Mouse (Mus musculus): ENCODE measurements around the gene Ost4. TPM values are rescaled to one million over a fixed set of nuclear protein-coding genes. Genes with fewer than 3 reads are reported as not detected.
A peak's percentile ranks its signal among the peaks of the same experiment; 100 is the strongest.
"Not testable (repeated sequence)": the region's sequence is repeated elsewhere in the genome, so short reads cannot be mapped to it uniquely, and the experiment has no call there.

The Ost4 gene
- total RNA-seq, 2 experiments from 2014 or later: 103 to 121 TPM

DNA sequence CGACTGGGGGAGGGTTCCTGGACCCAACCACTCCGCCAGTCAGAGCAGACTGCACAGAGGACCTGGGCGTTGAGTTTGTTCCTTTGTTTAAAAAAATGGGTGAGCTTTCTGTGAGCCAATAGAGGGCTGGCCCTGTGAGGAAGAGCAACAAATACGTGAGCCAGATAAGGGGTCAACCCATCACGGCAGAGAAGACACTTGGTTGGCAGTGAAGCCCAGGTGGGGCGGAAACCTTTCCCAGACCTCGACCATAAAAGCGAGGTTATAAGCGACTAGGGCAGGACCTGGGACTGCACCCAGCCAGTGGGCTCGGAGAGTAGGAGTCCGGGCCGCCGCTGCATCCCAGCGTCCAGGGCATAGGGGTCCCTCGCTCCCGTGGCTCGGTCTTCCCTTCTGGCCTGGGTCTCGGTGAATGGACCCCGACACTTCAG is 20.2 kb downstream of the Ost4 start:
- H3K27ac ChIP-seq: peak overlapping the region; percentile 89
- TF ChIP-seq CTCF (IDR thresholded peaks at IDR 0.05): no peak
- H3K4me3 ChIP-seq: peak overlapping the region; percentile 91
- DNase-seq: peak; percentile 70
- intact Hi-C loops (cut with DNase I): loop anchor here (2.0 kb wide), 1 partner anchor 75 kb away; no protein-coding TSS in a partner anchor

DNA sequence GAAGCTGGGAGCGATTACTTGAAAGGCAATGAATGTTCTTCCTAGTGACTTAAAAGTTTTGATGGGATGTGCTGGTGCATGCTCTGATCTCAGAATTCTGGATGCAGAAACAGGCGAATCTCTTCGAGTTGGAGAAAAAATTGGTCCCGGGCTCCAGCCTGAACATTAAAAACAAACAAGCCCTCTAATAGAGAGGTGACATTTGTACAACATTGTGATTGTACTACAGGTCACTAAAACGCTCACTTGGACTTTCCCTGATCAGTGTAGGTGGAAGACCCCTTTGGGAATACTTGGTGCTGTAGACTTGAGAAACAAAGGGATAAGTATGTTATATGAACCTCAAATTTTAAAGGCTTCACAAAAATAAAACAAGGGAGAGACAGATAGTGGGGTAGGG is 20.9 kb downstream of the Ost4 start:
- TF ChIP-seq CTCF (IDR thresholded peaks at IDR 0.05): no peak
- intact Hi-C loops (cut with DNase I): loop anchor here (2.0 kb wide), 1 partner anchor 74 kb away; no protein-coding TSS in a partner anchor
- H3K4me3 ChIP-seq: peak overlapping the region; percentile 91
- peak overlapping the region; percentile 89 for H3K27ac ChIP-seq
- DNase-seq: no peak

DNA sequence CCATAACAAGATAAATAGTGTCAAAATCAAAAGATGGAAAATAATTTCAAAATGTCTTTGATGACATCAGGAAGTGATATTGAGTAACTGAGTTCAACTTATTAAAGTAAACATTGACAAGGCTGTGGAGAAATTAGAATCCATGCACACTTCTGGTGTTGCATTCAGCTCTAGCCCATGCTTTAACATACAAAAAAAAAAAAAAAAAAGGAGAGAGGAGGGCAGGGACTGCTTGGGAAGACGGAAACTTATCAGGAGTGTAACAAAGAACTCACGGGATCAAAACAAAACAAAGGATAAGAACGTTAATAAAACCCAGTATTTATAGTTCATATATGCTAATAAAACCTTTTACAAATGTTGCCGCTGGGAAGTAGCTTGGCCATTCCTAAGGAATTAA is 21.4 kb downstream of the Ost4 start:
- no peak for DNase-seq
- intact Hi-C loops (cut with DNase I): loop anchor here (2.0 kb wide), 1 partner anchor 73 kb away; no protein-coding TSS in a partner anchor
- peak overlapping the region; percentile 91 for H3K4me3 ChIP-seq
- peak overlapping the region; percentile 89; the same call in 1 of the 2 replicates for H3K27ac ChIP-seq
- no peak for TF ChIP-seq CTCF (IDR thresholded peaks at IDR 0.05)

DNA sequence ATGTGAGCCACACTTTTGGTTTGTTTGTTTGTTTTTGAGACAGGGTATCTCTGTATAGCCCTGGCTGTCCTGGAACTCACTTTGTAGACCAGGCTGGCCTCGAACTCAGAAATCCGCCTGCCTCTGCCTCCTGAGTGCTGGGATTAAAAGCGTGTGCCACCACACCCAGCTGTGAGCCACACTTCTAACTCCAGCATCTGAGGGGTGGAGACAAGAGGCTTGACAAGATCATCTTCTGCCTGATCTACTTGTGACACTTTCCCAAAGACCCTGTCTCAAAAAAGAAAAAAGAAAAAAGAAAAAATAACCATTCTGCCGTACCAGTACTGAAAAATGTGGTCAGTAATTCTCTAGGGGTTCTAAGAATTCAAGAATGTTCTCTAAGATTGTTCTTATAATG is 25.7 kb downstream of the Ost4 start:
- intact Hi-C loops (cut with DNase I); H3K27ac ChIP-seq; H3K4me3 ChIP-seq; DNase-seq: not testable (repeated sequence)

DNA sequence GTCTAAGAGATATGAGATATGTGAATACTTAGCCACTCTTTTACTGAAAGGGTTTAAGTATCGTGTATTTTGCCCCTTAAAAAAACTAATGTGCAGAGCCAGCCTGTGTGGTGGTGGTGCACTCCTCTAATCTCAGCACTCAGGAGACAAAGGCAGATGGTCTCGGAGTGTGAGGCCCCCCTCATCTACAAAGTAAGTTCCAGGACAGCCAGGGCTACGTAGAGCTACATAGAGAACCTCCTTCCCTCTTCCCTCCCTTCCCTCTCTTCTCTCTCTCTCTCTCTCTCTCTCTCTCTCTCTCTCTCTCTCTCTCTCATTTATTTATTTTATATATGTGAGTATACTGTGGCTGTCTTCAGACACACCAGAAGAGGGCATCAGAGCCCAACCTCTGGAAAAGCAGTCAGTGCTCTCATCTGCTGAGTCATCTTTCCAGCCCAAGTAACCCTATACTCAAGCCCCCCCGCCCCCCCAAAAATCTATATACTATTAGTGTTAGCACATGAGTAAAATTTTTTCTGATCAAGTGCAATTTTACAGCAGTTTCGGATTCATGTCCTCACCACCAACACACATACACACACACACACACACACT is 28.1 kb downstream of the Ost4 start:
- Histone ChIP-seq H3K27ac (no peak overlapping the region), H3K4me3 (no peak overlapping the region)
- intact Hi-C loops (cut with DNase I): no loop called here
- TF ChIP-seq CTCF (IDR thresholded peaks at IDR 0.05): peak; percentile 21; the same call in 1 of the 2 replicates
- DNase-seq: no peak

DNA sequence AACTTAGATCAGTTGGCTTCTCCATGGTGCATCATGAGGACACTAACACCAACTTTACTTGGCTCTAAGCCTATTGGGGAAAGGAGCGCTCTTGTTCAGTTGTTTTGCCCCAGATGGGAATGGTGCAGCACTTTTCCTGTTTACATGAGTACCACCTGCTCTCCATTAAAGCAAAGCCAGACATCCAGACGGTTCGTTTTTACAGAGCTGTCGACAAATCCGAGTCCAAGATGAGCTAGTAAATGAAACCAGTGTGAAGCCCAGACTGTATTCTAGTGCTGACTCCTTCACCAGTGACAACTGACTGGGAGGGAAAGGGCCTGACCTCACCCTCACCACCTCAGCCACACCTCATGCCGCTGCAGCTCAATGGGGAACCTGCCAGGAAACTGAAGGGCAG is 29.0 kb downstream of the Ost4 start:
- intact Hi-C loops (cut with DNase I): no loop called here
- DNase-seq: no peak
- TF ChIP-seq CTCF (IDR thresholded peaks at IDR 0.05): no peak
- Histone ChIP-seq H3K27ac (no peak overlapping the region), H3K4me3 (no peak overlapping the region)

DNA sequence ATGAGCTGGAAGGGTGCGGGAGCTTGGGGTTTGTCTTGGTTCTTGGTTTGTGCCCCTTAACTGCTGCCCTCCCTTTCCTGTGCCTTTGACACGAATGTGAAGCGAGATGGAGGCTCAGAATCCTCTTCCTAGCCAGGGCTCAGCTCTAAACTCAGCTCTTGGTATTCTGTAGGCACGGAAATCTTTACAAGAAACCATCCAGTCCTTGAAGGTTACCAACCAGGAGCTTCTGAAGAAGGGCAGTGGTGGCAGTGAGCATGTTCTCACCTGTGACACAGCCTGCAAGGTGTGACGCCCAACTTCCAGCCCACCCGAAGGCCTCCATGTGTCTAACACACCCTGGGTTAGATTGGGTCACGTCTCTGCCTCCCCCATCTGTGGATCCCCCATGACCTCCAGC is 33.2 kb downstream of the Ost4 start:
- intact Hi-C loops (cut with DNase I): no loop called here
- no peak for DNase-seq
- H3K27ac ChIP-seq: no peak overlapping the region
- no peak for TF ChIP-seq CTCF (IDR thresholded peaks at IDR 0.05)
- no peak overlapping the region for H3K4me3 ChIP-seq

DNA sequence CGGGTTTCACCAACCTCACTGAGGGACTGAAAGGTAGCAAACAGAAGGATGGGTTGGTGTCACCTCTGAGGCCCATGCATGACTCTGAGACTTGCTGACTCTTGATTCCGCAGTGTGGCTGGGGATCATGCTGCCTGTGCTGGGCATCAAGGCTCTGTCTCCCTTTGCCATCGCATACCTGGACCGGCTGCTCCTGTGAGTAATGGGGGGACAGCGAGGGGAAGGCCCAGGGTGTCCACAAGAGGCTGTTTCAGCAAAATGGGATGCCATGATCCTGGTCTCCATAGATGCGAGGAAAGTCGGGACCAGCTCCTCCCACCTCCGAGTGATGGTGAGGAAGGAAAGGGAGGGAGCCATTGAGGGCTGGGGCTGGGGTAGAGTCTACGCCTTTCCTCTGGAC is 35.0 kb downstream of the Ost4 start:
- DNase-seq: no peak
- intact Hi-C loops (cut with DNase I): no loop called here

DNA sequence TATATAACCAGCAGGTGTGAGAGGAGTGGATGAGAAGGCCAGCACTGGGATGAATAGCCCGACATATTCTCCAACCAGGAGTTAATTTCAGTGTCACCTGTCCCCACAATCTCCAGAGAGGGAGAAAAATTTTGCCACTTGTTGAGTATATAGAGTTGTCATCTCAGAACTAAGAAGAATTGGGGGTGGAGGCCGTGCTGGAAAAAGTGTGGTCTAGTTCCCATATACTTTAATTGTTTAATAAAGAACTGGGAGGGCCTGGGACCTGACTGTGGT is 37.5 kb downstream of the Ost4 start:
- peak overlapping the region; percentile 96 for H3K27ac ChIP-seq
- no peak for TF ChIP-seq CTCF (IDR thresholded peaks at IDR 0.05)
- intact Hi-C loops (cut with DNase I): no loop called here
- no peak for DNase-seq
- H3K4me3 ChIP-seq: peak overlapping the region; percentile 80

More for the DNA sequence above, 35.0 kb downstream of the Ost4 start:
- no peak for TF ChIP-seq CTCF (IDR thresholded peaks at IDR 0.05)
- Histone ChIP-seq H3K27ac (no peak overlapping the region), H3K4me3 (no peak overlapping the region)

DNA sequence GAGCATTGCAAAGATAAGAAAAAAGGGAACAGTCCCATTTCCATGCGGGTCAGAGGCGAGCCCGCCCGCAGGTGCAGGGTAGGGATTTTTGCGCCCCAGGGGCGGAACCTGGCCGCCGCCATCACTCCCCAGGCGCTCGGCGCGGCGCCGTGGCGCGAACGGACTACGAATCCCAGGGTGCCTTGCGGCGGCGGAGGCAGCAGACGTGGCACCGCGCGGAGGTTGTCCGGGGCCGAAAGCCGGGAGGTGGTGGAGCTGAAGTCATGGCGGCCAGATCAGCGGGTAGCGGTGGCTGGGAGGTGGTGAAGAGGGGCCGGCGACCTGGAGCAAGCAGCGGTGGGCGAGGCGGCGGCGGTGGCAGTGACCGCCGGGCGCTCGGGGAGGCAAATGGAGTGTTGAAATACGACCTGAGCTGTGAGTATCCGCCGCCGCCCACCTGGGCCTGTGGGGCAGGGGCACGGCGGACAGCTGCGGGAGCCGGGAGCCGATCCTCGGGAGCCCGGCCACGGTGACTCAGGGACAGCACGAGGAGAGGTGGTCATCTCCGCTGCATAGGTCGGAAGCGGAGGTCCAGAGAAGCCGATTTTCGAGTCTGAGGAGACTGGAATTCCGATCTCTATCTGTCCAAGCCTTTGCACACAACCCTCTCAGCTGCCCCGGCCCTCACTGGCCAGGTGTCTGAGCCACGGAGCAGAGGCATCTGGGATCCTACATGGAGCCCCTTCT is 38.0 kb downstream of the Ost4 start:
- intact Hi-C loops (cut with DNase I): loop anchor here (2.0 kb wide), 1 partner anchor 19 kb away; the partner anchor contains the start of gene Agbl5
- DNase-seq: peak; percentile 96
- TF ChIP-seq CTCF (IDR thresholded peaks at IDR 0.05): peak; percentile 8; the same call in 1 of the 2 replicates
- H3K4me3 ChIP-seq: peak overlapping the region; percentile 80
- peak overlapping the region; percentile 96 for H3K27ac ChIP-seq

DNA sequence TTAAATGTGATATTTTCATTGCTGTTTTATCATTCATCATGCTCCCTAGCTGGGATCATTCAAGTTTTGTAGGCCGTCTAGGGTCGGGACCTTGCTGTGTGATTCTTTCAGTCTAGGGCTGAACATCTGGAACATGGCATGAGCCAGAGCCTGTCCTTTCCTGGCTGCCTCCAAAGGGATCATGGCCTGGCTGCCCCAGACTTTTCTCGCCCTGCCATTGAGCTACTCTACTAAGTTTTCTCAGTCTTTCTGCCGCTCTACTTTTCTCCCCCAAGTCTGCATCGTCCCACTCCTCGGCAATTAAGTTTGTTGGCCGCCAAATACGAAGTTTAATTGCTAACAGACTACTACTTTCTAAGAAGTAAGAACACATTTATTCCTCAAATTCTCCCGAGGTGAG is 38.6 kb downstream of the Ost4 start:
- no peak for TF ChIP-seq CTCF (IDR thresholded peaks at IDR 0.05)
- H3K4me3 ChIP-seq: peak overlapping the region; percentile 80
- peak overlapping the region; percentile 96 for H3K27ac ChIP-seq
- intact Hi-C loops (cut with DNase I): loop anchor here (2.0 kb wide), 1 partner anchor 20 kb away; the partner anchor contains the start of gene Agbl5
- DNase-seq: no peak

DNA sequence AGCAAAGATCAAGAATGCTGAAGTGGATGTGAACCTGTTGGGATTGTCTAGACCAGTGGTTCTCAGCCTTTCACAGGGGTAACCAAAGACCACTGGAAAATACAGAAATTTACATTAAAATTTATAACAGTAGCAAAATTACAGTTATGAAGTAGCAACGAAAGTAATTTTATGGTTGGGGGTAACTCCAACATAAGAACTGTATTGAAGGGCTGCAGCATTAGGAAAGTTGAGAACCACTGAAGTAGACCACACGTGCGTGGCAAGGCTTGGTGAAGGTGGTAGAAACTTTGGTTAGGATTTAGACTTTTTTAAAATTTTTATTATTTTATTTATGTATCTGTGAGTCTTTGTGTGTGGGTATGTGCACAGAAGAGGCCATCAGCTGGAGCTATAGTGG is 39.9 kb downstream of the Ost4 start, which contains the start of gene Tmem214:
Gene Tmem214, plus strand, starts transcription at position 301 of the 400 bp plus-strand sequence.
- H3K27ac ChIP-seq: peak within 1 kb of the TSS; percentile 96
- no peak within 1 kb of the TSS for H3K4me3 ChIP-seq
- no peak for DNase-seq
- TF ChIP-seq CTCF (IDR thresholded peaks at IDR 0.05): no peak
- intact Hi-C loops (cut with DNase I): loop anchor here (2.0 kb wide), 1 partner anchor 21 kb away; the partner anchor contains the start of gene Agbl5

DNA sequence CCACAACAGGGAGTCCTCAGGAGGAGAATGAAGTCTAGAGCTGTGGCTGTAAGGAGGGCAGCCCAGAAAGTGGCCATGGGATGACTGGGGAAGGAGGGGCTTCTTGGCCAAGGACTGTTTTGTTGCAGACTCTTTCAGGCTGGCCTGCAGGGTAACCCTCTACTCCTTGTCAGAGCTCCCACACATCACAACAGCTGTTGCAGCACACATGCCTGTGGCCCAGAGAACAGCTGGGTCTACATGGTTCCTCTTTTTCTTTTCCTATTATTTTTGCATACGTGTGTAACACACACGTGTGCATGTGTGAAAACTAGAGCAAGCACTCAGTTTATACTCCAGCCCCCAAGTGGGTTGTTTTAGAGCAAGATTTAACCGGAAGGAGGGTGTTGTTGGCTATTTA is 40.7 kb downstream of the Ost4 start:
- no peak overlapping the region for H3K27ac ChIP-seq
- TF ChIP-seq CTCF (IDR thresholded peaks at IDR 0.05): no peak
- intact Hi-C loops (cut with DNase I): no loop called here
- no peak for DNase-seq
- H3K4me3 ChIP-seq: no peak overlapping the region

All from gastrocnemius, adult 2 months (tissue).